Mouse (Mus musculus) lung, postnatal 0 days (tissue): Measurements from ENCODE around the gene Tmsb15b2. TPM values are rescaled to one million over a fixed set of nuclear protein-coding genes. Genes with fewer than 3 reads are reported as not detected.
A peak's percentile ranks its signal among the peaks of the same experiment; 100 is the strongest.
"Not testable (repeated sequence)": the region's sequence is repeated elsewhere in the genome, so short reads cannot be mapped to it uniquely, and the experiment has no call there.

Experiments used
- ATAC-seq: fragments of 200-750 bp; cut with Nextera tagmentation; 2 replicates; pipeline ENCODE4 v1.8.0; 2017; ENCODE audit warnings: moderate library complexity
- DNase-seq: peaks from one replicate; pipeline ENCODE4 v3.0.0-alpha.2; 2016; ENCODE audit warnings: low spot score
- H3K27ac ChIP-seq: fragments of 300-500 bp; sonication (generic); 2 replicates; pipeline ENCODE4 v1.5.1; 2014; ENCODE audit warnings: antibody characterized with exemption, mild to moderate bottlenecking, low read length, mixed read lengths
- H3K27me3 ChIP-seq: fragments of 300-500 bp; sonication (generic); replicated peaks from 2 replicates; pipeline ENCODE4 v1.6.1; 2014; ENCODE audit warnings: low read length, mixed read lengths; ENCODE audit not compliant: insufficient read depth
- H3K36me3 ChIP-seq: fragments of 300-500 bp; sonication (generic); 2 replicates; pipeline ENCODE4 v1.6.1; 2014; ENCODE audit warnings: low read length, mixed read lengths; ENCODE audit not compliant: insufficient read depth
- H3K4me1 ChIP-seq: fragments of 300-500 bp; sonication (generic); 2 replicates; pipeline ENCODE4 v1.6.1; 2014; ENCODE audit warnings: antibody characterized with exemption, low read depth, low read length, mixed read lengths; ENCODE audit not compliant: insufficient read depth
- H3K4me2 ChIP-seq: fragments of 300-500 bp; sonication (generic); replicated peaks from 2 replicates; pipeline ENCODE4 v1.6.1; 2014; ENCODE audit warnings: low read depth, mild to moderate bottlenecking, low read length, moderate library complexity, mixed read lengths
- H3K4me3 ChIP-seq: fragments of 300-500 bp; sonication (generic); 2 replicates; pipeline ENCODE4 v1.5.1; 2014; ENCODE audit warnings: low read depth, low read length
- H3K9ac ChIP-seq: fragments of 300-500 bp; sonication (generic); replicated peaks from 2 replicates; pipeline ENCODE4 v1.6.1; 2014; ENCODE audit warnings: low read depth, mild to moderate bottlenecking
- H3K9me3 ChIP-seq: fragments of 300-500 bp; sonication (generic); 2 replicates; pipeline ENCODE4 v1.6.1; 2016; ENCODE audit warnings: low read length, mixed read lengths
- CTCF ChIP-seq: IDR thresholded peaks from 2 replicates; pipeline ENCODE4 v1.5.1; 2016; ENCODE audit warnings: antibody characterized with exemption, mild to moderate bottlenecking
- EP300 ChIP-seq: IDR thresholded peaks from 2 replicates; pipeline ENCODE4 v1.6.1; 2016; ENCODE audit warnings: antibody characterized with exemption, mild to moderate bottlenecking, control low read depth
- WGBS: fragments of 180-500 bp; shearing (Covaris S2); extraction: QIAGEN DNeasy Blood & Tissue Kit; methylation state at CpG from one replicate; pipeline ENCODE4 v1.1.7; 2014; 5-methylcytosine and 5-hydroxymethylcytosine counted together
- polyA plus RNA-seq: library from polyadenylated mRNA; unstranded; fragments of >200 nt; fragmentation: Nextera tagmentation; extraction: Ambion mirVana; gene quantifications from 2 replicates; pipeline ENCODE4 v1.2.1, GENCODE M21; 2015

Tmsb15b2 gene
- polyA plus RNA-seq, 1 experiment from 2014 or later: 15.2 TPM

DNA sequence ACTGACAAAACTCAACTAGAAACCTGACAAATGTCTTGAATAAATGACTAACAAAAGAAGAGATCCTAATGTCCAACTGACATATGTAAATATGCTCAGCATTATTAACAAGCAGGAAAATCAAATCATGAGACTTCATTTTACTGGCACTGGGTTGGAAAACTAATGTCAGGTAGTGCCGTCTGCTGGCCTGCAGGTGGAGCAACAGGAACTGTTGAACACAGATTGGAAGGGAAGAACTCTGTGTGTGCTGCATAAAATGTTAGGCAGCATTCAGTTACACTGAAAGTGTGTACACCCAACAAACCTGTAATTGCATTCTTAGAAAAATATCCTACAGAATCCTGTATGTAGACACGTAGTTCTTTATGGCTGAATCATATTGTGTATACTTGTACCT is 15.6 kb downstream of the Tmsb15b2 start:
- no peak overlapping the region for H3K4me2 ChIP-seq
- WGBS: 28% methylated on average over 2 of the region's 2 CpGs
- no peaks in the 10 kb centered on the region for H3K9me3 ChIP-seq
- peak; percentile 13 for DNase-seq
- no peak overlapping the region for H3K9ac ChIP-seq
- no peak overlapping the region for H3K4me3 ChIP-seq
- H3K36me3 ChIP-seq: no peaks in the 10 kb centered on the region
- TF ChIP-seq CTCF (peak; percentile 65), EP300 (no peak)
- H3K27me3 ChIP-seq: no peaks in the 10 kb centered on the region
- H3K4me1 ChIP-seq: no peaks in the 10 kb centered on the region
- no peak for ATAC-seq
- no peak overlapping the region for H3K27ac ChIP-seq

DNA sequence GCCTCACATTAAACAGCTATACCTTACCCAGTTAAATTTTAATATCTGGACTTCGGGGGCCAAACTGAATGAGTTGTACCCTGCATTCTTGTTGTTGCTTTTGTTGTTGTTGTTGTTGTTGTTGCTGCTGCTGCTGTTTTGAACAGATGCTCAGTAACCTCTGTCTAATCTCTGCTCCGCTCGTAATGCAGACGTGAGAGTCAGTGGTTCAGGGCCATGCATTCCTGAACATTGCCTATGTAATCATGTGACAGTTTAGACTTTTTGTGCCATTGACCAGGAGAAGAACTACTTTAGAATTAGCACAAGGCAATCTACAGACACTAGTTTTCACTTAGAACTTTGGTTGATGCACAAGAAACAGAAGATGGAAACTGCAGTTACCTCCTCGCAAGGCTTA is 17.0 kb downstream of the Tmsb15b2 start:
- WGBS: 55% methylated on average over 5 of the region's 5 CpGs
- H3K4me3 ChIP-seq, H3K4me1 ChIP-seq, DNase-seq, H3K27me3 ChIP-seq, ATAC-seq, H3K9ac ChIP-seq, H3K36me3 ChIP-seq, H3K27ac ChIP-seq, H3K9me3 ChIP-seq: not testable (repeated sequence)
- peak overlapping the region; percentile 28; the same call in 1 of the 2 replicates for H3K4me2 ChIP-seq

DNA sequence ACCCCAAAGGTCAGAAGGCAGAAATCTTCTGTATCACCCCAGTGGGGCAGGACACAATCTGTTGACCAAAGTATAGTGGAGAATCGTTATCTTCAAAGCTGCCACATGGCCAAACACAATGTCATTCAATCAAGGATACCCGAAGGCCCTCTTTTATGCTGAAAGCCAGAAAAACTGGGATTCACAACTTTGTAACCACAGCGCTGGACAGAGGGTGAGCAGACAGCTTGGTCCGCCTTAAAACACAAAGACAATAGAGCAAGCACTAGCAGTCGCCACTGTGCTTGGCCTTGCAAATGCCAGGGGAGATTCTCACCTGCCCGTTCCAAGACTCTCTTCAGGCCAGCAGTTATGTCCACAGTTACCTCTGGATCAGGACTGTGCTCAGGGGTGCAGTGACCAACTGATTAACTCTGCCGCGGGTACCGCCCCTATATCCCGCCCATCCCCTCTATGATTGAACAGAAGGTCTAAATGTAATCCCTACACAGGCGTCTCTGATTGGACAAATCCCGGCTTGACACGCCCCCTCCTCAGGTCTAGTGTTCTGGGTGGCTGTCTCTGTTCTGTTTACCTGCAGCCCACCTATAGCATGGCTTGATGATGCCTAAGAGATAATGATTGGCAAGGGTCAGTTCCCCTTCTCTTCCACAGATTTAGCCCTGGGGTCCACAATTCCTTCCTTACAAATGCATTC is 17.6 kb downstream of the Tmsb15b2 start:
- not testable (repeated sequence) for H3K4me3 ChIP-seq
- 31% methylated on average over 11 of the region's 13 CpGs for WGBS

DNA sequence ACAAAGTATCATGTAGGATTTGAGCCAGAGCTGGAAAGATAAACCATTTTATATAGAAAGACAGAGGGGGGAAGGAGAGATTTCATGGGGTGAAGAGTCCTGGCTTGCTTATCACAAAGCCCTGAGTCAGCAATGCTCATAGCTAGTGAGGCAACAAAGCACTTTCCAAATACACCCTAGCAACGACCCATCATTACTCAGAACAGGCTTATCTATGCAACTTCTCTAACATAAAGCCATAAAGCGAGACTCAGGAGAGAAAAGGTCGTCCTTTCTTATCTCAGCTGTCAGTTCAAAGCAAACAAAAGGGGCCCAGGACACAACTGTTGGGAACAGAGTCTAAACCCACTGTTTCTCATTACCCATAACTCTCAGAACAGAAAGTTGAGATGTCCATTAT is 37.3 kb downstream of the Tmsb15b2 start:
- Histone ChIP-seq H3K4me3 (no peak overlapping the region), H3K36me3 (no peaks in the 10 kb centered on the region), H3K27me3 (no peaks in the 10 kb centered on the region), H3K9me3 (no peaks in the 10 kb centered on the region), H3K27ac (no peak overlapping the region), H3K4me1 (no peaks in the 10 kb centered on the region), H3K4me2 (no peak overlapping the region), H3K9ac (no peak overlapping the region)
- no peak for TF ChIP-seq EP300
- TF ChIP-seq CTCF: no peak
- no peak for ATAC-seq
- DNase-seq: no peak
- 4% methylated on average over 3 of the region's 3 CpGs for WGBS

More for the DNA sequence above, 17.6 kb downstream of the Tmsb15b2 start:
- not testable (repeated sequence) for H3K9ac ChIP-seq, H3K27ac ChIP-seq, H3K4me1 ChIP-seq, H3K27me3 ChIP-seq, H3K9me3 ChIP-seq, H3K36me3 ChIP-seq
- ATAC-seq: peak; percentile 88
- peak; percentile 15 for DNase-seq
- H3K4me2 ChIP-seq: peak overlapping the region; percentile 28; the same call in 1 of the 2 replicates

DNA sequence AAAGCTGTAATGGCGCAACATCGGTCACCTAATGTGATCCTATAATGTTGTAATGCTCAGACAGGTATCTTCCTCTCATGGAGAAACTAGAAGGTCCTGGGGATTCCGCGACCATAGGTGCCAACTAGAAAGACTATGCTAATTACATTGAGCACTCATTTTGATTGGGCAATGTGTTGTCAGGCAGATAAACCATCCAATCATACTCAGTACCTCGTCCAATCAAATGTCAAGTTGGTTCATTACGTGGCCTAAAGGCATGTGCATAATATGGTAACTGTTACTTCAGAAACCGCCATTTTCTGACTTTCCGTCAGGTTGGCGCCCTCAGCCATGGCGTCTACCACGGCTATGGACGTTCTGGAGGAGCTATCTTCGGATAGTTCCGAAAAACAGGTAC is 48.3 kb downstream of the Tmsb15b2 start, which contains the start of gene H2bfm:
TSS of gene H2bfm (plus strand) at position 295 of the 400 bp plus-strand sequence.
- no peaks in the 10 kb centered on the region for H3K9me3 ChIP-seq
- no peak within 1 kb of the TSS for H3K9ac ChIP-seq
- no peak within 1 kb of the TSS for H3K4me3 ChIP-seq
- no peak within 1 kb of the TSS for H3K4me2 ChIP-seq
- no peak within 1 kb of the TSS for H3K27ac ChIP-seq
- ATAC-seq (no peak), DNase-seq (no peak)
- no peak for TF ChIP-seq EP300
- TF ChIP-seq CTCF: no peak
- H3K27me3 ChIP-seq: no peaks in the 10 kb centered on the region
- no peaks in the 10 kb centered on the region for H3K4me1 ChIP-seq
- 87% methylated on average over 14 of the region's 14 CpGs for WGBS
- H3K36me3 ChIP-seq: no peaks in the 10 kb centered on the region

DNA sequence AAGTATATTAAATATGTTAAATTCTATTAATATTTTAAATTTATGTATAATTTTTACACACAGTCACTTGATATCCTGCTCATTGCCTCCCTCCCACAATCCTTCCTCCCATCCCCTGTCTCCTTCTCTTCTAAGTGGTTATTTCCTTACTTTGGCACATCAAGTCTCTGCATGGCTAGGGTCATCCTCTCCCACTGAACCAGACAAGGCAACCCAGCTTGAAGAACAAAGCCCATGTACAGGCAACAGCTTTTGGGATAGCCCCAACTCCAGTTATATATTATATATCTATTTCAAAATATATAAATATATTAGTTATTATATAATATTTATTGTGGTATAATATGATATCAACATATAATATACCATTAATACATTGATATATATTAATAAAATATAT is 49.4 kb downstream of the Tmsb15b2 start:
- H3K4me2 ChIP-seq: no peak overlapping the region
- H3K36me3 ChIP-seq: no peaks in the 10 kb centered on the region
- no peaks in the 10 kb centered on the region for H3K4me1 ChIP-seq
- no peaks in the 10 kb centered on the region for H3K27me3 ChIP-seq
- no peaks in the 10 kb centered on the region for H3K9me3 ChIP-seq
- H3K9ac ChIP-seq: no peak overlapping the region
- no peak for ATAC-seq
- H3K4me3 ChIP-seq: no peak overlapping the region
- no peak for DNase-seq
- TF ChIP-seq EP300 (no peak), CTCF (no peak)
- H3K27ac ChIP-seq: no peak overlapping the region

Other genes with a start within 250 kb of the Tmsb15b2 start
- gene Morf4l2, start 231.8 kb downstream of the Tmsb15b2 start, polyA plus RNA-seq: 293 and 313 TPM in 2 replicates
- not detected in 2 replicates for gene Glra4, start 195.4 kb downstream of the Tmsb15b2 start, polyA plus RNA-seq
- 0.84 and 1.6 TPM in 2 replicates for gene Plp1, start 152.8 kb downstream of the Tmsb15b2 start, polyA plus RNA-seq
- 0.02 and 0.04 TPM in 2 replicates for gene Rab9b, start 106.7 kb downstream of the Tmsb15b2 start, polyA plus RNA-seq
- gene H2bfm, start 48.2 kb downstream of the Tmsb15b2 start, polyA plus RNA-seq: not detected in 2 replicates
- gene Tmsb15l, start 1.4 kb upstream of the Tmsb15b2 start, polyA plus RNA-seq: 0.95 TPM in 1 of 2 replicates, not detected in the other
- gene Tmsb15b1, start 1.4 kb upstream of the Tmsb15b2 start, polyA plus RNA-seq: 12.8 and 15.3 TPM in 2 replicates
- 0.88 and 1.5 TPM in 2 replicates for gene Zcchc18, start 17.7 kb upstream of the Tmsb15b2 start, polyA plus RNA-seq
- 8.5 and 9.0 TPM in 2 replicates for gene Slc25a53, start 62.8 kb upstream of the Tmsb15b2 start, polyA plus RNA-seq
- gene Fam199x, start 74.1 kb upstream of the Tmsb15b2 start, polyA plus RNA-seq: 5.7 and 6.7 TPM in 2 replicates
- not detected in 2 replicates for gene Esx1, start 146.6 kb upstream of the Tmsb15b2 start, polyA plus RNA-seq